Mouse (Mus musculus): ENCODE measurements around the gene Clic3.

Gene Clic3

GRCm38 (mm10) chr2:25450853-25451647, 5.6 kb upstream of the Clic3 start:
- DNase-seq, result no peak

- DNase-seq, result no peak
Observed at GRCm38 (mm10) chr2:25452951-25453350, 3.7 kb upstream of the Clic3 start.

GRCm38 (mm10) chr2:25457022-25457896, 621 bp downstream of the Clic3 start:
- DNase-seq, result no peak

GRCm38 (mm10) chr2:25458911-25459310, 2.3 kb downstream of the Clic3 start:
- no peak for DNase-seq

GRCm38 (mm10) chr2:25460135-25460534, 3.5 kb downstream of the Clic3 start:
- no peak for DNase-seq

GRCm38 (mm10) chr2:25460551-25461309, 4.1 kb downstream of the Clic3 start, which contains the start of gene Paxx:
TSS of gene Paxx (minus strand) at chr2:25461094.
- peak; percentile 88 to 93 for DNase-seq

- DNase-seq, result peak in 1 of 2 experiments; percentile 23
Observed at GRCm38 (mm10) chr2:25461407-25461806, 4.8 kb downstream of the Clic3 start.

GRCm38 (mm10) chr2:25463630-25464029, 7.0 kb downstream of the Clic3 start:
- no peak for DNase-seq

- DNase-seq, result no peak
Observed at GRCm38 (mm10) chr2:25465256-25465655, 8.6 kb downstream of the Clic3 start.

- peak; percentile 62 to 69 for DNase-seq
Observed at GRCm38 (mm10) chr2:25465816-25466635, 9.4 kb downstream of the Clic3 start.

GRCm38 (mm10) chr2:25467606-25468303, 11.1 kb downstream of the Clic3 start:
- DNase-seq, result no peak

- no peak for DNase-seq
Observed at GRCm38 (mm10) chr2:25468962-25469915, 12.6 kb downstream of the Clic3 start.

GRCm38 (mm10) chr2:25469969-25470368, 13.3 kb downstream of the Clic3 start, which contains the start of gene Ptgds:
TSS of gene Ptgds (minus strand) at chr2:25470046.
- no peak for DNase-seq

GRCm38 (mm10) chr2:25472550-25472949, 15.9 kb downstream of the Clic3 start:
- no peak for DNase-seq

GRCm38 (mm10) chr2:25477541-25477940, 20.9 kb downstream of the Clic3 start:
- DNase-seq, result no peak

- DNase-seq, result no peak
Observed at GRCm38 (mm10) chr2:25477967-25478675, 21.5 kb downstream of the Clic3 start.

GRCm38 (mm10) chr2:25479551-25480311, 23.1 kb downstream of the Clic3 start:
- DNase-seq, result no peak

GRCm38 (mm10) chr2:25480541-25480940, 23.9 kb downstream of the Clic3 start:
- DNase-seq, result no peak

- DNase-seq, result peak in 1 of 2 experiments; percentile 76
Observed at GRCm38 (mm10) chr2:25482969-25483368, 26.3 kb downstream of the Clic3 start.
